Mouse (Mus musculus): ENCODE data around the gene Zbtb48. TPM values are rescaled to one million over a fixed set of nuclear protein-coding genes. Genes with fewer than 3 reads are reported as not detected.

Gene Zbtb48
- polyA plus RNA-seq, 1 experiment = 8.6 TPM

- Histone ChIP-seq H3K79me3 (ENCODE audit: low read depth) (peaks cover 9% of the 10 kb centered on the region), H3K4me3 (ENCODE audit: insufficient read depth, poor library complexity, severe bottlenecking) (no peak overlapping the region), H3ac (ENCODE audit: control insufficient read depth, insufficient read length, low read depth) (no peak overlapping the region), H3K79me2 (ENCODE audit: control insufficient read depth, insufficient read depth) (peaks cover 60% of the 10 kb centered on the region), H3K36me3 (ENCODE audit: control insufficient read depth, insufficient read depth) (peaks cover 32% of the 10 kb centered on the region), H3K27me3 (ENCODE audit: control insufficient read depth, insufficient read depth, insufficient read length) (no peaks in the 10 kb centered on the region)
- TF ChIP-seq CEBPB (IDR thresholded peaks at IDR 0.05; ENCODE audit: low read depth) = no peak
- no peak for TF ChIP-seq USF1 (IDR thresholded peaks at IDR 0.05; ENCODE audit: low read depth)
- TF ChIP-seq CTCF (IDR thresholded peaks at IDR 0.05; ENCODE audit: control insufficient read depth, insufficient read depth, insufficient read length) = no peak
- no peak for TF ChIP-seq MYOD1 (IDR thresholded peaks at IDR 0.05; ENCODE audit: control insufficient read depth, insufficient read length, low read depth)
- TF ChIP-seq FOSL1 (IDR thresholded peaks at IDR 0.05; ENCODE audit: insufficient read depth, low read length, poor library complexity, severe bottlenecking) = no peak
- no peak for TF ChIP-seq MYOG (IDR thresholded peaks at IDR 0.05; ENCODE audit: control insufficient read depth, extremely low read depth, insufficient read length)
- no peak for TF ChIP-seq MAX (IDR thresholded peaks at IDR 0.05)
Observed at GRCm38 (mm10) chr4:151993035-151993434, 34.4 kb downstream of the Zbtb48 start.

- H3ac ChIP-seq (ENCODE audit: control insufficient read depth, insufficient read length, low read depth) = no peak overlapping the region
- no peak for TF ChIP-seq USF1 (IDR thresholded peaks at IDR 0.05; ENCODE audit: low read depth)
- TF ChIP-seq MYOD1 (IDR thresholded peaks at IDR 0.05; ENCODE audit: control insufficient read depth, insufficient read length, low read depth) = no peak
- no peak for TF ChIP-seq CTCF (IDR thresholded peaks at IDR 0.05; ENCODE audit: control insufficient read depth, insufficient read depth, insufficient read length)
- no peak for TF ChIP-seq MAX (IDR thresholded peaks at IDR 0.05)
- peaks cover 32% of the 10 kb centered on the region for H3K36me3 ChIP-seq (ENCODE audit: control insufficient read depth, insufficient read depth)
- no peak overlapping the region for H3K4me3 ChIP-seq (ENCODE audit: insufficient read depth, poor library complexity, severe bottlenecking)
- no peaks in the 10 kb centered on the region for H3K27me3 ChIP-seq (ENCODE audit: control insufficient read depth, insufficient read depth, insufficient read length)
- peaks cover 69% of the 10 kb centered on the region for H3K79me2 ChIP-seq (ENCODE audit: control insufficient read depth, insufficient read depth)
- peaks cover 9% of the 10 kb centered on the region for H3K79me3 ChIP-seq (ENCODE audit: low read depth)
Observed at GRCm38 (mm10) chr4:151992091-151992490, 35.4 kb downstream of the Zbtb48 start.

- Histone ChIP-seq H3K27me3 (ENCODE audit: control insufficient read depth, insufficient read depth, insufficient read length) (no peaks in the 10 kb centered on the region), H3ac (ENCODE audit: control insufficient read depth, insufficient read length, low read depth) (peak overlapping the region; percentile 1), H3K4me3 (ENCODE audit: insufficient read depth, poor library complexity, severe bottlenecking) (no peak overlapping the region), H3K36me3 (ENCODE audit: control insufficient read depth, insufficient read depth) (peaks cover 32% of the 10 kb centered on the region), H3K79me3 (ENCODE audit: low read depth) (peaks cover 7% of the 10 kb centered on the region), H3K79me2 (ENCODE audit: control insufficient read depth, insufficient read depth) (peaks cover 57% of the 10 kb centered on the region)
- TF ChIP-seq MYOG (IDR thresholded peaks at IDR 0.05; ENCODE audit: control insufficient read depth, extremely low read depth, insufficient read length) = no peak
- TF ChIP-seq MYOD1 (IDR thresholded peaks at IDR 0.05; ENCODE audit: control insufficient read depth, insufficient read length, low read depth) = no peak
- no peak for TF ChIP-seq MAX (IDR thresholded peaks at IDR 0.05)
- TF ChIP-seq CTCF (IDR thresholded peaks at IDR 0.05; ENCODE audit: control insufficient read depth, insufficient read depth, insufficient read length) = no peak
- TF ChIP-seq USF1 (IDR thresholded peaks at IDR 0.05; ENCODE audit: low read depth) = no peak
- TF ChIP-seq CEBPB (IDR thresholded peaks at IDR 0.05; ENCODE audit: low read depth) = no peak
- TF ChIP-seq FOSL1 (IDR thresholded peaks at IDR 0.05; ENCODE audit: insufficient read depth, low read length, poor library complexity, severe bottlenecking) = no peak
Observed at GRCm38 (mm10) chr4:151989110-151989488, 38.4 kb downstream of the Zbtb48 start.

GRCm38 (mm10) chr4:151988342-151989109 is 38.9 kb downstream of the Zbtb48 start, which contains the start of gene Thap3:
Thap3 (minus strand) TSS chr4:151988997.
- Histone ChIP-seq H3K27me3 (ENCODE audit: control insufficient read depth, insufficient read depth, insufficient read length) (no peaks in the 10 kb centered on the region), H3K79me2 (ENCODE audit: control insufficient read depth, insufficient read depth) (peaks cover 52% of the 10 kb centered on the region), H3K36me3 (ENCODE audit: control insufficient read depth, insufficient read depth) (peaks cover 31% of the 10 kb centered on the region), H3K4me3 (ENCODE audit: insufficient read depth, poor library complexity, severe bottlenecking) (peak within 1 kb of the TSS; percentile 60), H3K79me3 (ENCODE audit: low read depth) (peaks cover 3% of the 10 kb centered on the region), H3ac (ENCODE audit: control insufficient read depth, insufficient read length, low read depth) (peak within 1 kb of the TSS; percentile 89)
- no peak for TF ChIP-seq MYOG (IDR thresholded peaks at IDR 0.05; ENCODE audit: control insufficient read depth, extremely low read depth, insufficient read length)
- no peak for TF ChIP-seq FOSL1 (IDR thresholded peaks at IDR 0.05; ENCODE audit: insufficient read depth, low read length, poor library complexity, severe bottlenecking)
- no peak for TF ChIP-seq CTCF (IDR thresholded peaks at IDR 0.05; ENCODE audit: control insufficient read depth, insufficient read depth, insufficient read length)
- TF ChIP-seq MAX (IDR thresholded peaks at IDR 0.05) = no peak
- TF ChIP-seq USF1 (IDR thresholded peaks at IDR 0.05; ENCODE audit: low read depth) = no peak
- TF ChIP-seq CEBPB (IDR thresholded peaks at IDR 0.05; ENCODE audit: low read depth) = no peak
- TF ChIP-seq MYOD1 (IDR thresholded peaks at IDR 0.05; ENCODE audit: control insufficient read depth, insufficient read length, low read depth) = no peak

- H3K36me3 ChIP-seq (ENCODE audit: control insufficient read depth, insufficient read depth) = peaks cover 26% of the 10 kb centered on the region
- peaks cover 46% of the 10 kb centered on the region for H3K79me2 ChIP-seq (ENCODE audit: control insufficient read depth, insufficient read depth)
- TF ChIP-seq MAX (IDR thresholded peaks at IDR 0.05) (no peak), MYOD1 (IDR thresholded peaks at IDR 0.05; ENCODE audit: control insufficient read depth, insufficient read length, low read depth) (no peak), CTCF (IDR thresholded peaks at IDR 0.05; ENCODE audit: control insufficient read depth, insufficient read depth, insufficient read length) (no peak), USF1 (IDR thresholded peaks at IDR 0.05; ENCODE audit: low read depth) (no peak), CEBPB (IDR thresholded peaks at IDR 0.05; ENCODE audit: low read depth) (no peak), FOSL1 (IDR thresholded peaks at IDR 0.05; ENCODE audit: insufficient read depth, low read length, poor library complexity, severe bottlenecking) (no peak)
- H3K79me3 ChIP-seq (ENCODE audit: low read depth) = peaks cover 3% of the 10 kb centered on the region
- peak overlapping the region; percentile 89 for H3ac ChIP-seq (ENCODE audit: control insufficient read depth, insufficient read length, low read depth)
- no peaks in the 10 kb centered on the region for H3K27me3 ChIP-seq (ENCODE audit: control insufficient read depth, insufficient read depth, insufficient read length)
- H3K4me3 ChIP-seq (ENCODE audit: insufficient read depth, poor library complexity, severe bottlenecking) = peak overlapping the region; percentile 60
Observed at GRCm38 (mm10) chr4:151988014-151988341, 39.5 kb downstream of the Zbtb48 start.

All from C2C12 (cell line).